Mouse (Mus musculus) adrenal gland, adult 2 months (tissue): ENCODE data around the gene Lrrc4c. TPM values are rescaled to one million over a fixed set of nuclear protein-coding genes. Genes with fewer than 3 reads are reported as not detected.

Experiments used
- DNase-seq: peaks from one replicate; pipeline ENCODE4 v3.0.0; 2021
- long read RNA-seq: library from polyadenylated mRNA; stranded (forward); transcript quantifications from one replicate; pipeline ENCODE4 v2.0.0, GENCODE M21; 2021
- polyA plus RNA-seq: library from polyadenylated mRNA; depleted of rRNA; stranded (reverse); fragments of >200 nt; gene quantifications from 2 replicates; pipeline ENCODE4 v1.2.3, GENCODE M21; 2012; rRNA removed
- total RNA-seq, 2 experiments: library from RNA; stranded (reverse); gene quantifications; 2 replicates each; pipeline ENCODE4 v1.2.3; 2021

The Lrrc4c gene
- 1 to 10 TPM; 2.9 to 5.1 TPM for total RNA-seq
- 0.29 and 0.37 TPM in 2 replicates for polyA plus RNA-seq
- long read RNA-seq, partial matches to known transcripts: 0 of 3 reads
- long read RNA-seq, other reads (novel, unspliced or antisense): 0 of 3 reads

GRCm38 (mm10) chr2:96317387-96318299, at the start of gene Lrrc4c:
Gene Lrrc4c, plus strand, starts transcription at chr2:96318169.
- peak; percentile 3 for DNase-seq

- peak; percentile 76 for DNase-seq
Observed at GRCm38 (mm10) chr2:96275061-96275460, 42.9 kb upstream of the Lrrc4c start.

GRCm38 (mm10) chr2:96282926-96283325, 35.0 kb upstream of the Lrrc4c start:
- DNase-seq: no peak

DNA sequence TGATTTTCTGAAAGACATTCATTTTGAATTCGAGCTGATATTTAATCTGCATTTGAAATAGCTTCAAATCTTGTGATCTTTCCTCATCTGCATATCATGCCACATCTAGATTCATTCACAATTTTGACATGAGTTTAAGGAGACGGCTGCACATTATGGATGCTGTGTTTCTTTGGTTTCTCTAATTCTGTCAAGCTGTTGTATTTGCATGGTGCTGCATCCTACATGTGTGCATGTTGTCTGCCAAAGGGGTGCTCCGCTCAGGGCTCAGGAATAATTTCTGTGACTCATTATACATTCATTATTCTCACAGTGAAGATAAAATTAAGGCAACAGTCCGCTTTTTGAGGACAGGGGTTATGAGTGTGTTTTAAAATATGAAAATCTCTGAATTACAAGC, 30.5 kb upstream of the Lrrc4c start:
- no peak for DNase-seq

DNA sequence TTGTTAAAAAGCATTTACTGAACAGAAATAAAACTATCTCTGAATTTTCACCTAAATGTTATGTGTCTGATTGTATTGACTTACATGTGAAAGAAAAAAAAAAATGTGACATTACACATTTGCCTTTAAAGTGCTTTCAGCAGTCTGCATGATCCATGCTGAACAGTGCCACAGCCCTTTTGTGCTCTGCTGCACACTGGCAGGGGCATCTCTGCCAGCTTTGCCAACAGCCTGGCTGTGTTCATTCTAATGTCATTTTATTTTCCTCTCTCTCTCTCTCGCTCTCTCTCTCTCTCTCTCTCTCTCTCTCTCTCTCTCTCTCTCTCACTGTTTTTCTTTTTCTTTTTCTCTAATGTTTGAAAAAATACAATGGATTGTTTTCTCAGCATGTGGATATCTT, 27.4 kb upstream of the Lrrc4c start:
- no peak for DNase-seq

GRCm38 (mm10) chr2:96315034-96315433, 2.9 kb upstream of the Lrrc4c start:
- no peak for DNase-seq

GRCm38 (mm10) chr2:96316531-96316930, 1.4 kb upstream of the Lrrc4c start:
- no peak for DNase-seq

DNA sequence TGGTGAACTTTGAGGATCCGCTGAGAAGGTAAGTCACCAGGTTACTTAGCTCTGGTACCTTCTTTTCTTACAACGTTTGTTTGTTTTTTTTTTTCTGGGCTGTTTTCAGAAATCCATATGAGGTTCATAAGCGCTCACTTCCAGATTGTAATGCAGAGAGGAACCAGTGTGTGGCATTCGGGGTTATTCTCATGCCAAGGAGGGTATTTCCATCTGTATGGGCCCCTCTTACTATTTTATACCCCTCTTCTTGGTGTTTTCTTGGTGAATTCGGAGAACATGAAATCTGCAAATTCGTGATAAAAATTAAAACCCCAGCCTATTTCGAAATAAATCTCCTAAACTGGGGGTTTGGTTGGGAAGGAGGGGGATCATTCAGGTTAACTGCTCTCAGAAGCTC, 587 bp downstream of the Lrrc4c start:
- DNase-seq: no peak

GRCm38 (mm10) chr2:96319201-96319600, 1.2 kb downstream of the Lrrc4c start:
- no peak for DNase-seq

DNA sequence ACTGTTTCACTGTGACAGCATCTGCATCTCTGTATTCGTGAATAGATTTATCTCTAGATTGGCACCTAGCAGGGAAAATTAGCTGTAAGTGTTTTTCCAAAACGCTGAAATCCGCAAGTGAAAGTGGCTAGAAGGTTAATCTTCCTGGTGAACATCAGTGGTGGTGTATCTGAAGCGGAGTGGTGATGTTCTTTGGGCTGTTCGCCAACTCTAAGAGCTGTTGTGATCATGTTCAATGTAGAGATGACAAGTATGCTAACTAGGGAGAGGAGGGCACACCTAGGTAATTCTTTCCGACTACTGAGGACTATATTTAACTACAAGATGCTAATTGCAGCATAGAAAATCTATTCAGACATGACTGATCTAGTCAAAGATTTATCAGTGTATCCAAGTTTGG, 1.7 kb downstream of the Lrrc4c start:
- no peak for DNase-seq

GRCm38 (mm10) chr2:96334652-96335051, 16.7 kb downstream of the Lrrc4c start:
- no peak for DNase-seq

GRCm38 (mm10) chr2:96337354-96337753, 19.4 kb downstream of the Lrrc4c start:
- DNase-seq: no peak

DNA sequence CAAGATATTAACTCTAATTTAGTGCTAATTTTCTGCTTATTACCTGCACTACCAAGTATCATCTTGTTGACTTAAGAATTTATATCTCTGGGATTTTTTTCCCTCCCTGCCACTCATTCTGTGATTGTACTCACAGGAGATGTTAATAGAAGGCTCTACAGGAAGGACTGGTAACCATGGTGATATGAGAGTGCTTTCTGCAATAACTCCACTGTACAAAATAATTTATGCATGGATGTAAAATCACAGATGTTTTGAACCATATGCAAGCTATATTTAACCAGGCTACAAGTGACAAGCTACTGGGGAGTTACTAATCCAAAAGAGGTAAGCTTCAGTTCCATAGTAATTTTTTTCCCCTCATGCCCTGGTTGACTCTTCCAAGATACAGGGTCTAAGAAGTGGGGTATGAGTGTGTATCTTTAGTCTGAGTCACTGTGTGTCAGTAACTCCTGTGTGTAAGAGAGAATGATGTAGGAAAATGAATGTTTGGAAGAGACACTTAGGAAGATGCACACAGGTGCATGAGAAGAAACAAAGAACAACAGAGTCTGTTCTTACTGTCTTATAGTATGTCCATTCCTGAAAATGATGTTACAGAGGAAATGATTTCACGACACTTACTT, 83.3 kb downstream of the Lrrc4c start:
- no peak for DNase-seq

DNA sequence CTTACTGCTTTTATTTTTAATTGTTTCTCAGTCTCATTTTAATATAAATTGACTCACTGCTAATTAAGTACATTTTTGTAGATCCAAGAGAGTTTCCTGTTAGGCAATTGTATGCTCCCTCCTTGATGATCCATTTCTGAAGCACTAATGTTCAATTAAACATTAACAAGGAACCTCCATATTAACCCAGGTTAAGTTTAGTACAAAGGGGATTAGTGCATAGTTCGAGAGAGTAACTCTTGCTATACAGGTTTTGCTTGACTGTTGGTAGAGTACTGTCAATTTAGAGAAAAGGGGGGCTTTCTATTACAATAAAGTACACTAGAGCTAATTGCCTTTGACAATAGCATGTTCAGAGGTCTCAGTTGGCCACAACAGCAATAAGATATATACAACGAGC, 84.5 kb downstream of the Lrrc4c start:
- no peak for DNase-seq

DNA sequence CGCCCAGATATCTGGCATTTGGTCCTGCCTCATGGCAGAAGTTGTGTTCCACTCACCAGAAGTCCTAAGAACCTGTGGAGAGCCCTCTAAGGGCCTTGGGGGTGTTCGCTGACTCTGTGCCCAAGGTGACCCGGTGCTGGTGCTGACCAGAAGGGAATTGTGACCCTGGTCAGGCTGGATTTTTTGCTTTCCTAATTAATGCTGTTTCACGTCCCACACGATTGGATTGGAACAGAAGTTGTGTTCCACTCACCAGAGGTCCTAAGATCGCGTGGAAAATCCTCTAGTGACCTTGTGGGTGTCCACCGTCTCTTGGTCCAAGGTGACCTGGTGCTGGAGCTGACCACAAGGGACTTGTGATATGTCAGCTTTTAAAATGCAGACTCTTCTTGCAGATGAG, 88.9 kb downstream of the Lrrc4c start:
- DNase-seq: no peak

GRCm38 (mm10) chr2:96411182-96411581, 93.2 kb downstream of the Lrrc4c start:
- no peak for DNase-seq

DNA sequence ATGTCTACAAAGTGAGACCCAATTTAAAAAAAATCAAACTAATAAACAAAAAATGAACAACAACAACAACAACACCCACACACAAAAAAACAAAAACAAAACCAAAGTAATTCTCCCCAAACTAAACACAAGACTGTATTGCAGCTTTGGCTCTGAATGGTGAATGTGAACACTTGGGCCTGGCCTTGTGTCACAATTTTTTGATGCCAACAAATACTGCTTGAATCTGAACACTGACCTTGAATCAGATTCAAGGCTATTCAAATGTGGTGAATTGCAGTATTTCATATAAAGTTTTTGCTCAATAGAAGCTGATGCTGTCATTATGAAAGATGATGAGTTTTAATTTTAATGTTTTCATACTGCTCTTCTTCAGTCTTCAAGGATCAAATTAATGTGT, 143.6 kb downstream of the Lrrc4c start:
- peak; percentile 41 for DNase-seq

DNA sequence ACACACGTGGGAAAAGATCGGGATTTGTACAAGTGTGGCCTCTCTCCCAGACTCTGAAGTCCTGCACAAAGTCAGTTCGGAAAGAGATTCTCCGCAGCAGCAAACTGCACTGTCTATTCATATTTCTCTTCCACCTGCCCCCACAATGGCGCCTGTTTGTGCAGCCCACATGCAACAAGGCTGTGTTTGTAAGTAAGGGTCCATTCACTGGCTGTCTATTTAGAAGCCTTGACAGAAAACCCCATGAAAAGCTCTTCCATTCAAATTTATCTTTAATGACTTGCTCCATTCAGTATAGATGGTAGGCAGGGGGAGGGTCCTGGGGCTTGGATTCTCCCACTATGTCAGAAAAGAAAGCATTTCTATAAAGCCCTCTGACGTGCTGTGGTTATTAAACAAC, 157.7 kb downstream of the Lrrc4c start:
- no peak for DNase-seq

DNA sequence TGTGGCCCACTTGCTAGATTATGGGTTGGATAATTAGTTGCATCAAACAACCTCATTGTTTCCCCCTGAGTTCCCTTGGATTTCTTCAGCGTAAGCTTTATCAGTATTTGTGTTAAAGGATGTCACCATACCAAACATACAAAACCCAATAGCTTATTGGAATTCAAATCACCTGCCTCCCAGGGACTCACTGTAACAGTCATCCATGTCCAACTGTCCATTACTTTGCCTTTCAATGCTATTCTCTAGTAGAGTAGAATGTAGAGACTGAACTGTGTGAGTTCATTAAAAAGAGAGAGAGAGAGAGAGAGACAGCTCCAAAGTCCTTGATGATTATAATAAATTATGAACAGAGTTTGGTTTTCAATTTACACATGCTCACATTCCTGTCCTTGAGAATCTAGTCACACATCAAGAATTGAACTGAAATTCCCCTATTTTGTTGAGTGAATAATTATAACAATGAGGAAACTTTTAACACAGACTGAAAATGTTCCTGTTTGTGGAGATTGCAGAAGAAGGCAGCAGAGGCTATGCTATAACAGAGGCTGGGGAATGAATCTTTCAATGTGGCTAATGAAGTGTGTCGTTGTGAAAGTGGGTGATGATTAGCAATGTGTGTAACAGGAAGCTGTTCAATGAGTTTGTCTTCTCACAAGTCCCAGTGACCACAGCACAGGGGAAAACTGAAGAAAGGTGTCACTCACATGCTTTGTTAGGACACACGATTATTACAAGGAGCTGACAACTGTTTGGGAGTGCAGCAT, 181.3 kb downstream of the Lrrc4c start:
- no peak for DNase-seq

- no peak for DNase-seq
Observed at GRCm38 (mm10) chr2:96504140-96504539, 186.2 kb downstream of the Lrrc4c start.

DNA sequence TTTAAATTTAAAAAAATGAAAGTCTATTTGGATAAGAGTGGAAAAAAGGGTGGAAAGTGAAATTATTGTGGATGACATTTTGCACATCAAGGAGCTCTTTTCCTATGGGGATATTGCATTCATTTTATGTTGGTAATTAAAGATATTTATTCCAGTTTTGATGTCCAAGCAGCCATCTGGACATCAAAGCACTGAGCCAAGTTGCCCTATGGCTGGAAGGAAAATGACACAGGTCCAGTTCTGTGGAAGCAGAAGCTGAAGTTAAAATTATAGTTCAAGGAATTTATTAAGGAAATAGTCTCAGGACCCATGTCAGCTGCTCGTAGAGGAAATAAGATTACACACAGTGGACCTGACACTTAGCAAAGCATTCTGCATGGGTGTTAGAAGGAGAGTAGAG, 187.7 kb downstream of the Lrrc4c start:
- DNase-seq: no peak

DNA sequence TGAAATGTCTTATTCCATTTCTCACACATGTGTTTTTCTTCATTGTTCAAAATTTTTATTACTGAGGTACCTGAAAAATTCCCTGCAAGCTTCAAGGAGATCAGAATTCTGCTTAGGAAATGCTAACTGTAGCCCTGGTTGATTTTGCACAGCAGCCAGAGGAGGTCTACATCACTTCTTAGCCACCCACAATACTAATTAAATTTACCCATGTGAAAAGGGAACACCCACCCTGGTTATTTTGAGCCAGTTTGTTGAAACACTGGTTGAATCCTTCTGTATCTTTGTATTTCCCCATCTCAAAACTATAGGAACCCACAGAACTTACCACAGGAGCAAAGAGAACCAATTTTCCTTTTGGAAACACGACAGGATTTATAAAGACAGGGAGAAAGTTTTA, 191.0 kb downstream of the Lrrc4c start:
- no peak for DNase-seq

- DNase-seq: no peak
Observed at GRCm38 (mm10) chr2:96537469-96537868, 219.5 kb downstream of the Lrrc4c start.
